Mouse (Mus musculus): ENCODE measurements at regions not wholly inside any gene's neighbourhood (a gene's known extent, or its start where the extent isn't known, plus 50 kb on each side); places are given as distances from the start of the nearest gene placed in this dataset.
A peak's percentile ranks its signal among the peaks of the same experiment; 100 is the strongest.

DNA sequence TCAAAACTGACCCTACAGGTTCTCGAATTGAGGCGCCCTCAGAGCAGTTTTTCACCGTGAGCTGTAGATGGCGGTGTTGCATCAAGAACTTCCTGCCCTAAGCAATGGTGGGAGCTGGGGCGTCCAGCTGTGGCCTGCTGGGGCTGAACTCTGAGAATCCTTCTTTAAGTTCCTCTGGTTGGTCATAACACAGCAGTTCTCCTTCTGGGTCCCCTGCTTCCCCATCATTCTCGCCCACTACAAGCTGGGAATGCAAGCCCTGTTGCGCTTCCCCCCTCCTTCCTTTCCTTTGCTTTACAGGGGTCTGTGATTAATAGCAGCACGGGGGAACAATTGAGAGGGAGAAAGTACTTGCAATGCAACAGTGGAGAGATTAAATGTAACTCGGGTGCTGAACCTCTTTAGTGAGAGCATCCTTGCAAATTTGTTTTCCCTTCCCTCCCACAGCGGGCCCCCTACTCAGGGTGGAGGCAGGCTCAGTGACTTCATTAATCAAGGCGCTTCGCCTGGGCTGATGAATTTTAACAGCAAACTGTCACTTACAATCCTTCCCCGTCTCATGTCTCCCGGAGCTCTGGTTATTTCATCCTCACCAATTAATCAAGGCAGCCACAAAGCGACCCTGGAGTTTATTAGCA, 794.3 kb upstream of the Api5 start:
- H3K4me1 ChIP-seq (ENCODE audit: control insufficient read depth, insufficient read depth, low read length) = no peaks in the 10 kb centered on the region
- DNase-seq (ENCODE audit: low spot score) = peak; percentile 82
- H3K9me3 ChIP-seq (ENCODE audit: control insufficient read depth, low read length) = no peaks in the 10 kb centered on the region
- ATAC-seq (ENCODE audit: low read depth) = peak; percentile 88
- no peaks in the 10 kb centered on the region for H3K36me3 ChIP-seq (ENCODE audit: control insufficient read depth, insufficient read depth, low read length)
- H3K4me2 ChIP-seq (ENCODE audit: low read depth, low read length) = peak overlapping the region; percentile 50
- no peaks in the 10 kb centered on the region for H3K27me3 ChIP-seq (replicated peaks; ENCODE audit: control insufficient read depth, insufficient read depth, low read length)
- WGBS = 6% methylated on average over 15 of the region's 15 CpGs
- H3K9ac ChIP-seq (ENCODE audit: low read depth, low read length) = 0 out of 2 replicates have a peak overlapping the region, but pooled peaks have one; percentile 32
- H3K27ac ChIP-seq (replicated peaks; ENCODE audit: low read depth, low read length) = no peak overlapping the region
- H3K4me3 ChIP-seq (ENCODE audit: low read depth, low read length) = peak overlapping the region; percentile 17

DNA sequence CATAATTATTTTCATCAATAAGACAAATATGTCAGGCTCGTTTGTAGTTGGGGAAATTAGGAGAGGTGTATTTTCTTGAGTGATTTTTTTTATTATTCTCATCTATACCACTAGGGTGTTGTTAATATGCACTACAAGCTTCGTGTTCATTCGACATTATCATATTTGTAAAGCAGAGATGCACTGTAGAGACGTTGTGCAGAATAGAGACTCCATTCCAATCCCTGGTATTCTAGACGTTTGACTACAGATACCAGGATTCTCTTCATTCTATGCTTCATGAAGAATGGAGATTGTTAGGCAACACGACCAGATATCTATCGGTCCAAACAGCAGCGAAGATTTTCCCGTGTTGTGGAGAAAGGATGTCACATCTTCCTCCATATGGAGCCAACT, 793.8 kb upstream of the Api5 start:
- no peak for ATAC-seq (ENCODE audit: low read depth)
- no peak for DNase-seq (ENCODE audit: low spot score)
- Histone ChIP-seq H3K36me3 (ENCODE audit: control insufficient read depth, insufficient read depth, low read length) (no peaks in the 10 kb centered on the region), H3K4me3 (ENCODE audit: low read depth, low read length) (no peak overlapping the region), H3K4me2 (ENCODE audit: low read depth, low read length) (0 out of 2 replicates have a peak overlapping the region, but pooled peaks have one; percentile 50), H3K27me3 (replicated peaks; ENCODE audit: control insufficient read depth, insufficient read depth, low read length) (no peaks in the 10 kb centered on the region), H3K9me3 (ENCODE audit: control insufficient read depth, low read length) (no peaks in the 10 kb centered on the region), H3K9ac (ENCODE audit: low read depth, low read length) (no peak overlapping the region), H3K4me1 (ENCODE audit: control insufficient read depth, insufficient read depth, low read length) (no peaks in the 10 kb centered on the region), H3K27ac (replicated peaks; ENCODE audit: low read depth, low read length) (no peak overlapping the region)
- 26% methylated on average over 9 of the region's 9 CpGs for WGBS

DNA sequence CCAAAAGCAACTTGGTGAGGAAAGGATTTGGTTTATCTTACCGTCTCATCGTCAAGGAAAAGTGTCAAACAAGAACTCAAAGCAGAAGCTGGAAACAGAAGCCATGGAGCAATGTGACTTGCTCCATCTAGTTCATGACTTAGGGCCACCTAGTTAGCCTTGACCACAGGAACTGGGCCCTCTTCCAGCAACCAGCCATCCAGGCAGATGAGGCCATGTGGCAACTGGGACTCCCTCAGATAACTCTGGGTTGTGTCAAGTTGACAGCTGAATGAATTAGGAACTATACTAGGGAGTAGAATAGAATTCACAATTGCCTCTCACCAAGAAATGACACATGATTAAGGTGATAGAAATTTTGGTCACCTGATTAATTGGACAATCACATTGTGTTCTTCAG, 791.5 kb upstream of the Api5 start:
- no peak overlapping the region for H3K9ac ChIP-seq (ENCODE audit: low read depth, low read length)
- no peak overlapping the region for H3K27ac ChIP-seq (replicated peaks; ENCODE audit: low read depth, low read length)
- WGBS = 90% methylated on average over 2 of the region's 2 CpGs
- H3K9me3 ChIP-seq (ENCODE audit: control insufficient read depth, low read length) = no peaks in the 10 kb centered on the region
- peak; percentile 7 for DNase-seq (ENCODE audit: low spot score)
- H3K4me1 ChIP-seq (ENCODE audit: control insufficient read depth, insufficient read depth, low read length) = no peaks in the 10 kb centered on the region
- no peak overlapping the region for H3K4me2 ChIP-seq (ENCODE audit: low read depth, low read length)
- no peak overlapping the region for H3K4me3 ChIP-seq (ENCODE audit: low read depth, low read length)
- no peaks in the 10 kb centered on the region for H3K27me3 ChIP-seq (replicated peaks; ENCODE audit: control insufficient read depth, insufficient read depth, low read length)
- no peaks in the 10 kb centered on the region for H3K36me3 ChIP-seq (ENCODE audit: control insufficient read depth, insufficient read depth, low read length)
- no peak for ATAC-seq (ENCODE audit: low read depth)

DNA sequence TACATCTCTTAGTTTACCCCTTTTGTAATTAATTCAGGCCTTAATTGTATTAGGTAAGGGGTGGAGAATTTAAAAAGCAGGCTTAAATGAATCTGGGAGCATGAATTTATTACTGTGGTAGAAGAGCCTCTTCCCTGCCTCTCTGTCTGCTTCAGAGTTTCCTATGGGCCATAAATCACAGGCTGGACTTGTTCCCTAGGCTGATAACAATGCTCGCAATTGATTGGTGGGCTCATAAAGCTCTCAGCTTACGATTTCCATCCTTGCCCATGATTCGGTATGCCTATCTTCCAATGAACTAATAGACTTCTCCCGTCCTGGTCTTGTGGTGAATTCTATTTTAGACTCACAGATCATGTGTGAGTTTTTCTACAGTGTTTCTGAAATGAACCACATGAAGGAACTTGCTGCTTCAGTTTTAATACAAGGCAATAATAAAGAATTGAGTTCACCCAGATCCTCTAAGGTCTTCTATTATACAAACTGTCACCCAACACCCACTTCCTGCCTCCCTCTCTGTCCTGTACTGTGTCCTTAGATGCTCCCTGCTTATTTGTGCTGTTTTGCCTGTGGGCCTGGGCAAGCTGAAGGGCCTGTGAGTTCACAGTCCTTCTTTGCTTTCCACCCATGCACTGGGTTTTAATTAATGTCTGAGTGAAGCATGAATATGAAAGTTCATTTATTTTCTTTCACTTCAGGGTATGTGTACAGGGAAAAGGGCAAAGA, 772.4 kb upstream of the Api5 start:
- no peak overlapping the region for H3K4me3 ChIP-seq (ENCODE audit: low read depth, low read length)
- DNase-seq (ENCODE audit: low spot score) (no peak), ATAC-seq (ENCODE audit: low read depth) (no peak)
- H3K27me3 ChIP-seq (replicated peaks; ENCODE audit: control insufficient read depth, insufficient read depth, low read length) = no peaks in the 10 kb centered on the region
- H3K27ac ChIP-seq (replicated peaks; ENCODE audit: low read depth, low read length) = no peak overlapping the region
- H3K4me2 ChIP-seq (ENCODE audit: low read depth, low read length) = no peak overlapping the region
- 57% methylated on average over 4 of the region's 4 CpGs for WGBS
- H3K4me1 ChIP-seq (ENCODE audit: control insufficient read depth, insufficient read depth, low read length) = no peaks in the 10 kb centered on the region
- H3K36me3 ChIP-seq (ENCODE audit: control insufficient read depth, insufficient read depth, low read length) = no peaks in the 10 kb centered on the region
- H3K9me3 ChIP-seq (ENCODE audit: control insufficient read depth, low read length) = no peaks in the 10 kb centered on the region
- no peak overlapping the region for H3K9ac ChIP-seq (ENCODE audit: low read depth, low read length)

All from embryonic facial prominence, embryonic 14.5 days (tissue).